Mouse (Mus musculus) retina, postnatal 7 days (tissue): ENCODE data around the gene Mpc2.

Source experiments
- DNase-seq: peaks from one replicate; pipeline ENCODE4 v3.0.0-alpha.2; 2012; ENCODE audit warnings: low read depth, low spot score

Gene Mpc2

DNA sequence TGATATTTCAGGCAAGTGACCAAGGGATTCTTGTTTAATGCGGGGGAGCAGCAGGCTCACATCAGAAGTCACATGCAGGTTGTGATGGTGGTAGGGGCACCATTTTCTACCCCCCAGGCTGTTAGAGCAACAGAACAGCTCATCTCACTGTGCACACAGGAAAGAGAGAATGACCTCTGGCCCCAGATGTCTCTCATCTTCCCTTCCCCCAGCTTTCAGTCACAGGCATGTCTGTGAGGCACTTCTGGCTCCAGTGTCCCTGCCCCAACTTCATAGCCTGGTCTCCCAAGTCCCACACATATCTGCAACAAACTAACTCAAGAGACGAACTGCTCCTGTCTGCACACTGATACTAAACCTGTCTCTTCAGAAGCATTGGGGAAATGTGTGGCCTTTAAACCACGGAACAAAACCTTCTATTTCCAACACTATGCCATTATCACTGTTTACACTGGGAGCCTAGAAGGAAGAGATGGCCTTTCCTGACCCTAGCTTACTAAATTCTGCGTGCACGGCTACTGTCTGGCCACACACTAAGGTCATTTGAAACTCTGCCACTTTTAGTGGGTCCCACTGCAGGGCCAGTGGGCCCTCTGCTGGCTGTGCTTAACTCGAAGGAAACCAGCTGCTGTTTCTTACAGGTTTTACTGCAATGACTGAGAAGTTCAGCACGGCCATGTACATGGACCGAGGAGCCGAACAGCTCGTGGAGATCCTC lies 43.0 kb downstream of the Mpc2 start:
- DNase-seq: no peak

DNA sequence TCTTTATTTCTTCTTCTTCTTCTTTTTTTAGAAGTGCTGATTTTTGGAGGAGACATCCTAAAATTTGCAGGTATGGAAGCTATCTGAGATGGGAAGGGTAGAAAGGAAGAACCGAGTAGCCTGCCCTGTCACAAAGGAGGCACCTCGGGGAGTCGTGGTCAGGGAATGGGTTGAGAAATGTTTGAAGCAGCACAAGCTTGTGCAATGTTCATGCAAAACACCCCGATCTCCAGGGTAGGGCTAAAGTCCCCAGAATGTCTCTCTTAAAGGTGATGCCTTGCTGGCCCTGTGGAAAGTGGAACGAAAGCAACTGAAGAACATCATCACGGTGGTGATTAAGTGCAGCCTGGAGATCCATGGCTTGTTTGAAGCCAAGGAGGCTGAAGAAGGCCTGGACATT lies 45.9 kb downstream of the Mpc2 start:
- DNase-seq: no peak

DNA sequence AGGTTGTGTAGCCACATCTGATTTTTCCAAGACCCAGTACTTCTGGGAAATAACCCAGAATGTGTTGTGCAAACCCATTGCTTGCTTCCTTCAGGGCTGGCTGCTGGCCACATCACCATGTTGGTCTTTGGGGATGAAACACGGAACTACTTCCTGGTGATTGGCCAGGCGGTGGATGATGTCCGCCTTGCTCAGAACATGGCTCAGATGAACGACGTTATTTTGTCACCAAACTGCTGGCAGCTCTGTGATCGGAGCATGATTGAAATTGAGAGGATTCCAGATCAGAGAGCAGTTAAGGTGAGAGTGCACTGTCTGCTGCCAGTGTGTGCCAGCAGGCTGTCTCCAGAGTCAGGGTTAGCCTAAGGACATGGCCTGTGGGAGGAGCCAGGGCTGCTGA lies 49.7 kb downstream of the Mpc2 start:
- DNase-seq: no peak

DNA sequence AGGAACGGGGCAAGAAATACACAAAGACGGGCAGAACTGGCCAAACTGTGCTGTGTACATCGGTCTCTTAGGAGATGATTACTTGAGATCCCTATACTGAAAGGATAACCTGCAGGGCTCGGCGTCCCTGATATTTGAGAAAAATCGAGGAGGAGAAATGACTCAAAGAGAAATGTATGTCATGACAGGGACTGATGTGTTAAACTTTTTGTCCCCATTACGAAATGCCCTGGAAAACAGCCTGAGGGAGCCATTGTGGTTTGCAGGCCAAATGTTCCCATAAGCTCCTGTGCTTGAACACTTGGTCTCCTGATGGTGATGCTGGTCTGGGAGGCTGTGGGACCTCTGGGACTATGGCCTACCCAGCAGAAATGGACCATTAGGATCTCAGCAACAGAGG lies 60.3 kb downstream of the Mpc2 start:
- DNase-seq: no peak
